Mouse (Mus musculus) ES-E14 (cell line): ENCODE results near the gene Oaz3.

ENCODE experiments used
- CHD2 ChIP-seq: IDR thresholded peaks from 2 replicates; pipeline ENCODE4 v1.6.1; 2014; ENCODE audit warnings: mild to moderate bottlenecking, low read depth, low read length, inconsistent platforms
- HCFC1 ChIP-seq: IDR thresholded peaks from 2 replicates; pipeline ENCODE4 v1.6.1; 2012; ENCODE audit warnings: low read length, inconsistent platforms, borderline replicate concordance; ENCODE audit not compliant: insufficient read depth
- MAFK ChIP-seq: IDR thresholded peaks from 2 replicates; pipeline ENCODE4 v1.6.1; 2014; ENCODE audit warnings: mild to moderate bottlenecking, low read depth, low read length, inconsistent platforms; ENCODE audit not compliant: insufficient read depth
- ZC3H11A ChIP-seq: IDR thresholded peaks from 2 replicates; pipeline ENCODE4 v1.6.1; 2012; ENCODE audit warnings: low read depth, mild to moderate bottlenecking, inconsistent platforms, low read length, borderline replicate concordance
- ZNF384 ChIP-seq: IDR thresholded peaks from 2 replicates; pipeline ENCODE4 v1.6.1; 2012; ENCODE audit warnings: low read depth, low read length, inconsistent platforms

DNA sequence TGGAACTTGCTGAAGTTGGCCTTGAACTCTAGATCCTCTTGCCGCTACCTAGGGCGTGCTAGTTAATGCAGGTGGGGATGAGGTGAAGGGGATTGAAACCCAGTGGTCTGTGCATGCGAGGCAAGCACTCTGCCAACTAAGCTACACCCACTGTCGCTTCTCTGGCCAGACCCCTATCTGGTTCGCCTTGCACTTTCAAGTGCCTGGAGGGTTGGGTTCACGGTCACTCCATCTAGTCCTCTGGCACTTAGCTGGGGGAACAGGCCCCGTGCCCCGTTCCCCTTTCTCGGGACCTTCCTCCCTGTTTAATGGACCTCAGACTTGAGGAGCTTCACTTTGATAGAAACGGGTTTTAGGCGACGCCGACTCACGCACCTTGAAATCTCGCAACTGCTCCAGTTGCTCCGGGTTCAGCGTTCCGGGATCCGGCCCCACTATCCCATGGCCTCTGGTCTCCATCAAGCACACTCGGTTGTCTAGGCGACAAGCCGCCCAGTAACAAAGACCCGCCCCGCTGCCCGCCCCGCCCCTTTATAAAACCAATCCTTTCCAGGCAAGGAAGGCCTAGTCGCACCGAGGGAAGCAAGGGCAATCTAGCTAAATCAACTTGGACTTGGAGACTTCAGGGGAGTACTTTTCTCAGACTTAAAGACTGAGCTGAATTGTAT, 28.9 kb upstream of the Oaz3 start:
- TF ChIP-seq HCFC1 = no peak
- TF ChIP-seq ZC3H11A = no peak
- no peak for TF ChIP-seq MAFK
- no peak for TF ChIP-seq ZNF384
- no peak for TF ChIP-seq CHD2
